In the genomic region with DNA sequence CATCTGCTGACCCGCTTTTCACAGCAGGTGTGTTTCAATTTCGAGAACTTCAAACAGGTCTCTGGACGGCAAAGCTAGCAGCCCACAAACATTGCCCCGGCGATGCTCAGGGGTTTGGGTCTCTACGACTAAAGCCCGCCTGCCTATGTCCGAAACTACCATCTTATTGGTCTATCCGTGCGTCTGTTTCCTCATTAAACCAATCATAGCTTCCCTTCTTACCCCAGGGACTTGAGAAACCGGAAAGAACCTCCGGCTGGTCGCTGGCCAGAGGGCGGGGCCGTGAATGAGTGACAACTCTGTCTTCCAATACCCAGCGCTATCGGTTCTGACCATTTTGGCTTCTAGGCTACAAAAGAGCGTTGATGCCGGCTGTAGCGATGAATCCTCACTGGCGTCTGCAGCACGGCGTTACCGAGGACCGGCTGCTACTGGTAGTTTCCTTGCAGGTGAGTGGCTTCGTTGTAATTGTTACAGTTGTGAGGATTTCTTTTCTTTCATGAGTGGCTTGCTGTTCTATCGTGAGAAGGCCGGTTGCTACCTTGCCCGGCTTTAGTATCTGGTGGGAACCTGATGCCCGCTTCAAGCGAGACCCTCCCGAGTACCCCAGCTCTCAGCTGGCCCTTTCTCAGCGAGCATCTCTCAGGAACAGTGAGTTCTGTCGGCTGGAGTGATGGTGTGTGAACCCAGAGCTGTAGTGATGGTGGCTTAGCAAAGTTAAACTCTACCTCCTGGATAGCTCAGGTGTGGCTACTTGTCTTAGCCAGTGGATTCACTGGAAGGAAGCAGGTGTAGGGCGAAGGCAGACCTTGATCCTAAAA, we compare ENCODE assay signal across 8 mouse cellular contexts. TPM values are rescaled to one million over a fixed set of nuclear protein-coding genes. Genes with fewer than 3 reads are reported as not detected.
DNase-seq lines count a peak whose midpoint lies in the region; ATAC-seq and TF ChIP-seq lines count a peak whose summit lies in the region.

Gene Bpgm (plus strand): TSS at position 234 of the 821 bp plus-strand sequence.

- peak within 1 kb of the TSS; percentile 75 for H3K4me2 ChIP-seq in kidney, embryonic 14.5 days (replicated peaks; ENCODE audit: low read depth, low read length)
- peak within 1 kb of the TSS; percentile 73 for H3K4me2 ChIP-seq in limb, embryonic 15.5 days

- whole genome bisulfite sequencing in kidney, embryonic 14.5 days, result 1% methylated on average over 35 of the region's 35 CpGs
- WGBS in limb, embryonic 15.5 days, result under 1% methylated on average over 35 of the region's 35 CpGs

- 0 out of 2 replicates have a peak, but pooled peaks have one; percentile 38 for TF ChIP-seq POLR2A in bone marrow macrophage, adult 2 months (IDR thresholded peaks at IDR 0.05; ENCODE audit: borderline replicate concordance, low read depth, low read length)
- peak; percentile 93 for TF ChIP-seq POLR2A in embryonic fibroblast, embryonic 13.5 days (IDR thresholded peaks at IDR 0.05; ENCODE audit: low read depth, low read length)

- H3K9me3 ChIP-seq in kidney, embryonic 14.5 days (ENCODE audit: control insufficient read depth, low read length), result no peaks in the 10 kb centered on the region
- H3K9me3 ChIP-seq in limb, embryonic 15.5 days, result no peaks in the 10 kb centered on the region

- TF ChIP-seq CTCF in bone marrow macrophage, adult 2 months (IDR thresholded peaks at IDR 0.05; ENCODE audit: low read depth, low read length), result no peak
- no peak for TF ChIP-seq CTCF in embryonic fibroblast, embryonic 13.5 days (IDR thresholded peaks at IDR 0.05; ENCODE audit: borderline replicate concordance, insufficient read depth, low read length)

- no peaks in the 10 kb centered on the region for H3K27me3 ChIP-seq in kidney, embryonic 14.5 days (ENCODE audit: control insufficient read depth, insufficient read depth, low read length)
- H3K27me3 ChIP-seq in limb, embryonic 15.5 days, result no peaks in the 10 kb centered on the region

- peak; percentile 99 for DNase-seq in A20 (ENCODE audit: low read depth, low spot score)
- DNase-seq in heart, adult 9 months (ENCODE audit: low spot score in 2 of 2), result peak; percentile 99 to 100
- peak; percentile 92 to 96 for DNase-seq in monocyte, adult 2 months (ENCODE audit: low read depth in 1 of 2, low spot score in 2 of 2)
- peak; percentile 98 to 99 for DNase-seq in spleen, postnatal 36 days (ENCODE audit: low spot score in 2 of 2)

- H3K27ac ChIP-seq in bone marrow macrophage, adult 2 months (ENCODE audit: insufficient read depth, low read depth, low read length), result no peak within 1 kb of the TSS
- 0 out of 2 replicates have a peak within 1 kb of the TSS, but pooled peaks have one; percentile 37 for H3K27ac ChIP-seq in embryonic fibroblast, embryonic 13.5 days (ENCODE audit: insufficient read depth, low read length)
- peak within 1 kb of the TSS; percentile 20; the same call in 1 of the 2 replicates for H3K27ac ChIP-seq in kidney, embryonic 14.5 days (ENCODE audit: low read depth, low read length)
- peak within 1 kb of the TSS; percentile 72 for H3K27ac ChIP-seq in limb, embryonic 15.5 days

- H3K36me3 ChIP-seq in kidney, embryonic 14.5 days (ENCODE audit: control insufficient read depth, insufficient read depth, low read length), result no peaks in the 10 kb centered on the region
- H3K36me3 ChIP-seq in limb, embryonic 15.5 days, result no peaks in the 10 kb centered on the region

- ATAC-seq in kidney, embryonic 14.5 days (ENCODE audit: low FRiP score, low TSS enrichment), result peak; percentile 99
- ATAC-seq in limb, embryonic 15.5 days (ENCODE audit: insufficient number of reproducible peaks, low FRiP score, low TSS enrichment, low read depth), result peak; percentile 99

- peak within 1 kb of the TSS; percentile 79 for H3K4me3 ChIP-seq in bone marrow macrophage, adult 2 months (ENCODE audit: insufficient read depth, low read length)
- peak within 1 kb of the TSS; percentile 82 for H3K4me3 ChIP-seq in embryonic fibroblast, embryonic 13.5 days (ENCODE audit: insufficient read depth, low read length)
- peak within 1 kb of the TSS; percentile 54 for H3K4me3 ChIP-seq in kidney, embryonic 14.5 days (ENCODE audit: low read length)
- H3K4me3 ChIP-seq in limb, embryonic 15.5 days, result peak within 1 kb of the TSS; percentile 59

- H3K9ac ChIP-seq in kidney, embryonic 14.5 days (ENCODE audit: low read depth, low read length), result peak within 1 kb of the TSS; percentile 69
- peak within 1 kb of the TSS; percentile 45 for H3K9ac ChIP-seq in limb, embryonic 15.5 days

- peaks cover 23% of the 10 kb centered on the region for H3K4me1 ChIP-seq in bone marrow macrophage, adult 2 months (ENCODE audit: control insufficient read depth, insufficient read depth, low read length)
- peaks cover 14% of the 10 kb centered on the region for H3K4me1 ChIP-seq in embryonic fibroblast, embryonic 13.5 days (ENCODE audit: control insufficient read depth, insufficient read depth, low read length)
- peaks cover 29% of the 10 kb centered on the region; the same call in 1 of the 2 replicates for H3K4me1 ChIP-seq in kidney, embryonic 14.5 days (ENCODE audit: control insufficient read depth, insufficient read depth, low read length)
- peaks cover 24% of the 10 kb centered on the region for H3K4me1 ChIP-seq in limb, embryonic 15.5 days

RNA-seq across cellular contexts. Expression of gene Bpgm, which starts in this region (rescaled TPM):
- polyA plus RNA-seq in bone marrow macrophage, adult 2 months (2012; ENCODE audit: insufficient read depth, insufficient read length, missing spikeins), result 7.3 and 7.4 TPM in 2 replicates
- polyA plus RNA-seq in embryonic fibroblast, embryonic 13.5 days (2011; ENCODE audit: insufficient read length, low read depth, missing spikeins), result 36.7 and 40.9 TPM in 2 replicates
- 32.3 and 42.3 TPM in 2 replicates for polyA plus RNA-seq in kidney, embryonic 14.5 days (2014; fragmentation: Nextera tagmentation; extraction: Ambion mirVana)
- 43.2 and 45.4 TPM in 2 replicates for polyA plus RNA-seq in limb, embryonic 15.5 days (2015; fragmentation: Nextera tagmentation; extraction: Ambion mirVana)
